Mouse (Mus musculus): ENCODE data around the gene Olfr971. TPM values are rescaled to one million over a fixed set of nuclear protein-coding genes. Genes with fewer than 3 reads are reported as not detected.
"Not testable (repeated sequence)": the region's sequence is repeated elsewhere in the genome, so short reads cannot be mapped to it uniquely, and the experiment has no call there.

Olfr971 gene
- polyA plus RNA-seq (2015; fragmentation: Nextera tagmentation; extraction: Ambion mirVana) = not detected in 2 replicates

- not testable (repeated sequence) for H3K9ac ChIP-seq; H3K4me3 ChIP-seq; H3K9me3 ChIP-seq; H3K36me3 ChIP-seq; H3K27ac ChIP-seq; H3K4me1 ChIP-seq (replicated peaks); ATAC-seq (ENCODE audit: low FRiP score); H3K4me2 ChIP-seq; H3K27me3 ChIP-seq
- 100% methylated on average over 2 of the region's 2 CpGs for WGBS
These were observed at the start of gene Olfr971 for GRCm38 (mm10) chr9:39836576-39836975. TSS of gene Olfr971 (plus strand) at chr9:39836876.

DNA sequence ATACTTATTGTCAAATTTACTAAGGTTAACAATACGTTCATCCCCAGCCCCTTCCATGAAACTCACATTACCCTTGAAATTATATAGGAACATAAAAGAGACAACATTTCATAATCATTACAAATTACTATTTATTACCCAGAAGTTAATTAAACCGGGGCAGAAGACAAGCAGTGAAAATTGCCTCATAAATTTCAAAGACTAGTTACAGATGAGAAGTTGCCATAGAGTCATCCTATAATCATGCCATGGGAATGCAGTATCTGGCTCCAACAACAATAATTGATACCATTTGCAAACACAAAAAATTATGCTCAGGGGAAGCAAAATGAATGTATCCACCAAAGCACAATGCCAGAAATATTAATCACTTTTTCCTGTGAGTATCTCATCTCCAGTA, 46.1 kb upstream of the Olfr971 start, which contains the start of gene Olfr969:
Gene Olfr969 (plus strand): TSS at position 388 of the 400 bp plus-strand sequence.
- no peak within 1 kb of the TSS for H3K4me2 ChIP-seq
- no peaks in the 10 kb centered on the region for H3K9me3 ChIP-seq
- no peak within 1 kb of the TSS for H3K9ac ChIP-seq
- no peaks in the 10 kb centered on the region for H3K4me1 ChIP-seq (replicated peaks)
- H3K4me3 ChIP-seq = no peak within 1 kb of the TSS
- H3K27me3 ChIP-seq = no peaks in the 10 kb centered on the region
- ATAC-seq (ENCODE audit: low FRiP score) = no peak
- no peak within 1 kb of the TSS for H3K27ac ChIP-seq
- 75% methylated on average over 2 of the region's 2 CpGs for WGBS
- H3K36me3 ChIP-seq = no peaks in the 10 kb centered on the region

- Histone ChIP-seq H3K36me3 (no peaks in the 10 kb centered on the region), H3K9me3 (no peaks in the 10 kb centered on the region), H3K4me1 (replicated peaks) (no peaks in the 10 kb centered on the region), H3K4me2 (no peak within 1 kb of the TSS), H3K4me3 (no peak within 1 kb of the TSS), H3K27ac (no peak within 1 kb of the TSS), H3K27me3 (no peaks in the 10 kb centered on the region), H3K9ac (no peak within 1 kb of the TSS)
- WGBS = 81% methylated on average over 4 of the region's 4 CpGs
- no peak for ATAC-seq (ENCODE audit: low FRiP score)
These were observed 28.1 kb upstream of the Olfr971 start, which contains the start of gene Olfr970 for GRCm38 (mm10) chr9:39808560-39808959. TSS of gene Olfr970 (plus strand) at chr9:39808860.

DNA sequence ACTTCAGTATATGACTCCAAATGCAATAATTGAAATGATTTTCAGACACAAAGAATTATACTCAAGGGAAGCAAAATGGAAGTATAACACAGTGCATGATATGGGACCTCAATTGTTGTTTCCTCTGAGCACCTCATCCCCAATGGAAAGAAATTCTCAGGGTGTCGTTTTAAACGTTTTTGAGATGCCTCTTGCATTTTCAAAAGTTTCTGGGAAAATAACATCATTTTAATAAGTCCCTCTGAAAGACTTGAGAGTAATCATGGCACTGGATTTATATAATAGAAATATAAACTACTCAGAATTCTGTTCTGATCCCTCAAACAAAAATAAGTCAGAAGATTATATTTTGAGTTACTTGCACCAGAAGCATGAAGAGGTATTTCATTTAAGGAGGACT, 29.4 kb downstream of the Olfr971 start, which contains the start of gene Olfr972:
Gene Olfr972 (plus strand): TSS at position 301 of the 400 bp plus-strand sequence.
- Histone ChIP-seq H3K4me3 (no peak within 1 kb of the TSS), H3K27ac (no peak within 1 kb of the TSS), H3K4me1 (replicated peaks) (no peaks in the 10 kb centered on the region), H3K9me3 (no peaks in the 10 kb centered on the region), H3K27me3 (no peaks in the 10 kb centered on the region), H3K9ac (no peak within 1 kb of the TSS), H3K36me3 (no peaks in the 10 kb centered on the region), H3K4me2 (no peak within 1 kb of the TSS)
- 73% methylated on average over 2 of the region's 2 CpGs for WGBS
- ATAC-seq (ENCODE audit: low FRiP score) = no peak

GRCm38 (mm10) chr9:39871986-39872385, 35.3 kb downstream of the Olfr971 start:
- H3K4me3 ChIP-seq; H3K4me2 ChIP-seq; H3K36me3 ChIP-seq; H3K9ac ChIP-seq; H3K27me3 ChIP-seq; H3K9me3 ChIP-seq; H3K27ac ChIP-seq; ATAC-seq (ENCODE audit: low FRiP score); H3K4me1 ChIP-seq (replicated peaks): not testable (repeated sequence)
- 88% methylated on average over 1 of the region's 1 CpGs for WGBS

DNA sequence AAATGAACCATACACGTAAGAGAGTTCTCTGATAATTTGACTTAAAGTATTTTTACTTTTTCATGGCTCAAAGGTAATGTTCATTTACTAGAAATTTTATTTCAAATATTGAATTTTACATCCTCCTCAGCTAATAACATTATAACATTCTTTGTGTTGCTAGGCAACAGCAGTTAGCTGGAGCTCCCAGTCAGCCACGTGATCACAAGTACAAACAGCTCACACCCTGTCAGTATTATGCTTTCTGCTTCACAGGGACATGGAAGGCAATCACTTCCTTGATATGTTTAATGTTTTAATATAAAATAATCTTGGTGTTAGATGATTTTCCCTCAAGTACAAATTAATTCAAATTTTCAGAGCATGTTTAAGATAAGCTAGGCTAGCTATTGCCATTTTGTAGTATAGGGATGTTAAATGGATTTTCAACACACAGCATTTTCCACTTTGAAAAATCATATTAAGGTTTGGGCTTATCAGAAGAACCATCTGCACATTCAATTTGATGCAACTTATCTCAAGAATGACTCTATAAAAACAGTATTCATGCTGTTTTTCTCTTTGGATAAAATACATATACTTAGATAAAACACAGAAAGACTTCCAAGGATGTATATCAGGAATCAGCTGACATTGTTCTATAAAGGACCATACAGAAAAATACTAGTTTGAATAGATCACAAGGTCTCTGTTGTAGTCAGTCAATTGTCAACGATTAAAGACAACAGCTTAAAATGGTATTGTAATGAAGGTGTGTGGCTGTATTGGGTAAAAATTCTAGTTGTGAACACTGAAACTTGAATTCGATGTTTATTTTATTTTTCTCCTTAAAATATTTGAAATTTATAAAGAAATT, 41.1 kb downstream of the Olfr971 start:
- H3K9me3 ChIP-seq; H3K4me2 ChIP-seq; H3K4me1 ChIP-seq (replicated peaks); H3K27ac ChIP-seq; H3K4me3 ChIP-seq; H3K27me3 ChIP-seq; H3K9ac ChIP-seq; H3K36me3 ChIP-seq: not testable (repeated sequence)
- peak; percentile 87 for ATAC-seq (ENCODE audit: low FRiP score)
- WGBS = no CpG with 5 or more reads among the region's 4 CpGs

Other genes starting within 250 kb of the Olfr971 start
- gene AW551984, start 232.5 kb upstream of the Olfr971 start, polyA plus RNA-seq (2015; fragmentation: Nextera tagmentation; extraction: Ambion mirVana) = 63.0 and 69.8 TPM in 2 replicates
- gene Olfr148, start 226.2 kb upstream of the Olfr971 start, polyA plus RNA-seq (2015; fragmentation: Nextera tagmentation; extraction: Ambion mirVana) = not detected in 2 replicates
- not detected in 2 replicates for gene Olfr960, start 215.5 kb upstream of the Olfr971 start, polyA plus RNA-seq (2015; fragmentation: Nextera tagmentation; extraction: Ambion mirVana)
- gene Olfr961, start 191.8 kb upstream of the Olfr971 start, polyA plus RNA-seq (2015; fragmentation: Nextera tagmentation; extraction: Ambion mirVana) = not detected in 2 replicates
- gene Olfr963, start 169.7 kb upstream of the Olfr971 start, polyA plus RNA-seq (2015; fragmentation: Nextera tagmentation; extraction: Ambion mirVana) = not detected in 2 replicates
- not detected in 2 replicates for gene Olfr149, start 129.8 kb upstream of the Olfr971 start, polyA plus RNA-seq (2015; fragmentation: Nextera tagmentation; extraction: Ambion mirVana)
- not detected in 2 replicates for gene Olfr965, start 125.5 kb upstream of the Olfr971 start, polyA plus RNA-seq (2015; fragmentation: Nextera tagmentation; extraction: Ambion mirVana)
- gene Olfr150, start 105.9 kb upstream of the Olfr971 start, polyA plus RNA-seq (2015; fragmentation: Nextera tagmentation; extraction: Ambion mirVana) = not detected in 2 replicates
- gene Olfr967, start 90.6 kb upstream of the Olfr971 start, polyA plus RNA-seq (2015; fragmentation: Nextera tagmentation; extraction: Ambion mirVana) = not detected in 2 replicates
- gene Olfr968, start 53.6 kb upstream of the Olfr971 start, polyA plus RNA-seq (2015; fragmentation: Nextera tagmentation; extraction: Ambion mirVana) = not detected in 2 replicates
- gene Olfr969, start 45.9 kb upstream of the Olfr971 start, polyA plus RNA-seq (2015; fragmentation: Nextera tagmentation; extraction: Ambion mirVana) = not detected in 2 replicates
- not detected in 2 replicates for gene Olfr970, start 28.0 kb upstream of the Olfr971 start, polyA plus RNA-seq (2015; fragmentation: Nextera tagmentation; extraction: Ambion mirVana)
- gene Olfr972, start 29.5 kb downstream of the Olfr971 start, polyA plus RNA-seq (2015; fragmentation: Nextera tagmentation; extraction: Ambion mirVana) = not detected in 2 replicates
- gene Olfr229, start 70.5 kb downstream of the Olfr971 start, polyA plus RNA-seq (2015; fragmentation: Nextera tagmentation; extraction: Ambion mirVana) = not detected in 2 replicates
- not detected in 2 replicates for gene Olfr974, start 100.6 kb downstream of the Olfr971 start, polyA plus RNA-seq (2015; fragmentation: Nextera tagmentation; extraction: Ambion mirVana)
- 0.06 TPM in 1 of 2 replicates, not detected in the other for gene Olfr975, start 115.2 kb downstream of the Olfr971 start, polyA plus RNA-seq (2015; fragmentation: Nextera tagmentation; extraction: Ambion mirVana)
- not detected in 2 replicates for gene Olfr976, start 124.3 kb downstream of the Olfr971 start, polyA plus RNA-seq (2015; fragmentation: Nextera tagmentation; extraction: Ambion mirVana)
- not detected in 2 replicates for gene Olfr978, start 155.2 kb downstream of the Olfr971 start, polyA plus RNA-seq (2015; fragmentation: Nextera tagmentation; extraction: Ambion mirVana)
- gene Olfr979, start 166.6 kb downstream of the Olfr971 start, polyA plus RNA-seq (2015; fragmentation: Nextera tagmentation; extraction: Ambion mirVana) = not detected in 2 replicates
- gene Olfr980, start 172.7 kb downstream of the Olfr971 start, polyA plus RNA-seq (2015; fragmentation: Nextera tagmentation; extraction: Ambion mirVana) = not detected in 2 replicates
- not detected in 2 replicates for gene Olfr981, start 184.6 kb downstream of the Olfr971 start, polyA plus RNA-seq (2015; fragmentation: Nextera tagmentation; extraction: Ambion mirVana)
- not detected in 2 replicates for gene Olfr982, start 237.0 kb downstream of the Olfr971 start, polyA plus RNA-seq (2015; fragmentation: Nextera tagmentation; extraction: Ambion mirVana)

Measured in hindbrain, embryonic 13.5 days (tissue).